Mouse (Mus musculus): ENCODE results near the gene Adgra3. TPM values are rescaled to one million over a fixed set of nuclear protein-coding genes. Genes with fewer than 3 reads are reported as not detected.

Adgra3 gene
- total and polyA plus RNA-seq, 2 experiments from 2014 or later, result 9.1 to 42.1 TPM

- Histone ChIP-seq H3K9me3 (ENCODE audit: low read length) (no peaks in the 10 kb centered on the region), H3K36me3 (ENCODE audit: insufficient read depth) (peaks cover 2% of the 10 kb centered on the region; the same call in 1 of the 2 replicates), H3K4me3 (ENCODE audit: low read depth, low read length) (no peak overlapping the region), H3K27ac (ENCODE audit: low read depth, low read length) (no peak overlapping the region), H3K9ac (no peak overlapping the region), H3K4me1 (ENCODE audit: insufficient read depth) (no peaks in the 10 kb centered on the region), H3K4me2 (ENCODE audit: low read depth) (no peak overlapping the region), H3K27me3 (ENCODE audit: insufficient read depth, low read length) (no peaks in the 10 kb centered on the region)
- ATAC-seq, result no peak
- peak; percentile 46 for TF ChIP-seq CTCF (IDR thresholded peaks at IDR 0.05; ENCODE audit: low read depth)
- no peak for DNase-seq
- WGBS, result 89% methylated on average over 6 of the region's 6 CpGs
These were observed 56.5 kb downstream of the Adgra3 start for GRCm38 (mm10) chr5:50002269-50002668.

GRCm38 (mm10) chr5:49999764-50000163, 59.0 kb downstream of the Adgra3 start:
- no peaks in the 10 kb centered on the region for H3K27me3 ChIP-seq (ENCODE audit: insufficient read depth, low read length)
- ATAC-seq (no peak), DNase-seq (no peak)
- no peak for TF ChIP-seq CTCF (IDR thresholded peaks at IDR 0.05; ENCODE audit: low read depth)
- H3K27ac ChIP-seq (ENCODE audit: low read depth, low read length), result no peak overlapping the region
- H3K9me3 ChIP-seq (ENCODE audit: low read length), result no peaks in the 10 kb centered on the region
- WGBS, result 70% methylated on average over 9 of the region's 9 CpGs
- no peak overlapping the region for H3K4me2 ChIP-seq (ENCODE audit: low read depth)
- H3K9ac ChIP-seq, result no peak overlapping the region
- no peaks in the 10 kb centered on the region for H3K36me3 ChIP-seq (ENCODE audit: insufficient read depth)
- no peak overlapping the region for H3K4me3 ChIP-seq (ENCODE audit: low read depth, low read length)
- H3K4me1 ChIP-seq (ENCODE audit: insufficient read depth), result no peaks in the 10 kb centered on the region

GRCm38 (mm10) chr5:49997019-49997418, 61.8 kb downstream of the Adgra3 start:
- Histone ChIP-seq H3K9me3 (ENCODE audit: low read length) (no peaks in the 10 kb centered on the region), H3K4me2 (ENCODE audit: low read depth) (no peak overlapping the region)
- DNase-seq, result no peak

GRCm38 (mm10) chr5:49996457-49996856, 62.3 kb downstream of the Adgra3 start:
- peak; percentile 78 for ATAC-seq

More at GRCm38 (mm10) chr5:49997019-49997418, 61.8 kb downstream of the Adgra3 start:
- Histone ChIP-seq H3K9ac (no peak overlapping the region), H3K27ac (ENCODE audit: low read depth, low read length) (no peak overlapping the region), H3K4me3 (ENCODE audit: low read depth, low read length) (no peak overlapping the region), H3K4me1 (ENCODE audit: insufficient read depth) (no peaks in the 10 kb centered on the region), H3K36me3 (ENCODE audit: insufficient read depth) (no peaks in the 10 kb centered on the region), H3K27me3 (ENCODE audit: insufficient read depth, low read length) (no peaks in the 10 kb centered on the region)
- ATAC-seq, result peak; percentile 46
- WGBS, result 38% methylated on average over 6 of the region's 6 CpGs
- TF ChIP-seq CTCF (IDR thresholded peaks at IDR 0.05; ENCODE audit: low read depth), result no peak

GRCm38 (mm10) chr5:49990737-49991323, 68.0 kb downstream of the Adgra3 start:
- DNase-seq (no peak), ATAC-seq (no peak)
- TF ChIP-seq CTCF (IDR thresholded peaks at IDR 0.05; ENCODE audit: low read depth), result no peak
- Histone ChIP-seq H3K9ac (no peak overlapping the region), H3K27ac (ENCODE audit: low read depth, low read length) (no peak overlapping the region), H3K36me3 (ENCODE audit: insufficient read depth) (no peaks in the 10 kb centered on the region), H3K4me3 (ENCODE audit: low read depth, low read length) (no peak overlapping the region), H3K9me3 (ENCODE audit: low read length) (no peaks in the 10 kb centered on the region), H3K4me1 (ENCODE audit: insufficient read depth) (no peaks in the 10 kb centered on the region), H3K27me3 (ENCODE audit: insufficient read depth, low read length) (no peaks in the 10 kb centered on the region), H3K4me2 (ENCODE audit: low read depth) (no peak overlapping the region)
- WGBS, result 85% methylated on average over 8 of the region's 8 CpGs

More at GRCm38 (mm10) chr5:49996457-49996856, 62.3 kb downstream of the Adgra3 start:
- no peak for TF ChIP-seq CTCF (IDR thresholded peaks at IDR 0.05; ENCODE audit: low read depth)
- 37% methylated on average over 11 of the region's 11 CpGs for WGBS
- no peak overlapping the region for H3K27ac ChIP-seq (ENCODE audit: low read depth, low read length)
- no peak overlapping the region for H3K9ac ChIP-seq
- H3K36me3 ChIP-seq (ENCODE audit: insufficient read depth), result no peaks in the 10 kb centered on the region
- H3K4me3 ChIP-seq (ENCODE audit: low read depth, low read length), result no peak overlapping the region
- no peaks in the 10 kb centered on the region for H3K4me1 ChIP-seq (ENCODE audit: insufficient read depth)
- DNase-seq, result peak; percentile 42
- no peak overlapping the region; the same call in 1 of the 2 replicates for H3K4me2 ChIP-seq (ENCODE audit: low read depth)
- no peaks in the 10 kb centered on the region for H3K27me3 ChIP-seq (ENCODE audit: insufficient read depth, low read length)
- no peaks in the 10 kb centered on the region for H3K9me3 ChIP-seq (ENCODE audit: low read length)

GRCm38 (mm10) chr5:49988015-49988798, 70.6 kb downstream of the Adgra3 start:
- no peak overlapping the region for H3K9ac ChIP-seq
- H3K27me3 ChIP-seq (ENCODE audit: insufficient read depth, low read length), result no peaks in the 10 kb centered on the region
- no peak for ATAC-seq
- WGBS, result 37% methylated on average over 10 of the region's 10 CpGs
- DNase-seq, result no peak
- no peaks in the 10 kb centered on the region for H3K36me3 ChIP-seq (ENCODE audit: insufficient read depth)
- no peaks in the 10 kb centered on the region for H3K4me1 ChIP-seq (ENCODE audit: insufficient read depth)
- no peak overlapping the region for H3K4me2 ChIP-seq (ENCODE audit: low read depth)
- TF ChIP-seq CTCF (IDR thresholded peaks at IDR 0.05; ENCODE audit: low read depth), result no peak
- H3K4me3 ChIP-seq (ENCODE audit: low read depth, low read length), result no peak overlapping the region
- no peak overlapping the region for H3K27ac ChIP-seq (ENCODE audit: low read depth, low read length)
- H3K9me3 ChIP-seq (ENCODE audit: low read length), result no peaks in the 10 kb centered on the region

- 72% methylated on average over 5 of the region's 5 CpGs for WGBS
- TF ChIP-seq CTCF (IDR thresholded peaks at IDR 0.05; ENCODE audit: low read depth), result no peak
- H3K4me1 ChIP-seq (ENCODE audit: insufficient read depth), result no peaks in the 10 kb centered on the region; the same call in 1 of the 2 replicates
- H3K9me3 ChIP-seq (ENCODE audit: low read length), result no peaks in the 10 kb centered on the region
- H3K4me2 ChIP-seq (ENCODE audit: low read depth), result no peak overlapping the region
- DNase-seq, result no peak
- peaks cover 4% of the 10 kb centered on the region for H3K36me3 ChIP-seq (ENCODE audit: insufficient read depth)
- ATAC-seq, result no peak
- no peak overlapping the region for H3K4me3 ChIP-seq (ENCODE audit: low read depth, low read length)
- no peak overlapping the region for H3K27ac ChIP-seq (ENCODE audit: low read depth, low read length)
- H3K27me3 ChIP-seq (ENCODE audit: insufficient read depth, low read length), result no peaks in the 10 kb centered on the region
- H3K9ac ChIP-seq, result no peak overlapping the region
These were observed 78.1 kb downstream of the Adgra3 start for GRCm38 (mm10) chr5:49980727-49981126.
